Mouse (Mus musculus): Measurements from ENCODE around the gene Hspa1b.
A peak's percentile ranks its signal among the peaks of the same experiment; 100 is the strongest.
"Not testable (repeated sequence)": the region's sequence is repeated elsewhere in the genome, so short reads cannot be mapped to it uniquely, and the experiment has no call there.

The Hspa1b gene

DNA sequence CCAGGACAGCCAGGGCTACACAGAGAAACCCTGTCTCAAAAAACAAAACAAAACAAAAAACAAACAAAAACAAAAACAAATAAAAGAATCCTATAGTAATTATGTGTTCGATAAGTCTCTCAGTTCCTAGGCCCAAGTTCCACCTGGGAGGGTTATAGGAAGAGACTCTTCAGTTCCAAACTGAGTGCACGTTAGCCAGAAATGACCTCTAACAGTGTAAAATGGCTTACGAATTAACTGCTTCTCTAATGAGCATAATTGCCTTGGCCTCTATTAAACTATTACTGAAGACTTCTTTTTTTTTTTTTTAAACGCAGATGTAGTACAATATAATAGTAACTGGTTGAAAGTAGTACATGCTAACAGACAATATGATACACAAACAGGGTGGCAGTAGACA is 5.1 kb downstream of the Hspa1b start:
- DNase-seq, result no peak

DNA sequence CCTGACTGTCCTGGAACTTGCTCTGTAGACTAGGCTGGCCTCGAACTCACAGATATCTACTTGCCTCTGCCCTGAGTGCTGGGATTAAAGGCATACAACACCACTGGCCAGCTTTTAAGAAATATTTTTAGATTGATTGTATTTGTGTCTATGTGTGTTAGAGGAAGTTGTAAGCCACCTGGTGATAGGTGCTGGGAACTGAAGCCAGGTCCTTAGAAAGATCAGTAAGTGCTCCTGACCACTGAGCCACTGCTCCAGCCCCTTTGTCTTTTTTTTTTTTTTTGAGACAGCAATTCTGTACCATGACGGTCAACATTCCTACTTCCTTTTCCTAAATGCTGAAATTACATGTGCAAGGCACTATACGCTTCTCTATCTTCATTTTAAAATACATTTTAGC is 5.8 kb downstream of the Hspa1b start:
- DNase-seq, result no peak

DNA sequence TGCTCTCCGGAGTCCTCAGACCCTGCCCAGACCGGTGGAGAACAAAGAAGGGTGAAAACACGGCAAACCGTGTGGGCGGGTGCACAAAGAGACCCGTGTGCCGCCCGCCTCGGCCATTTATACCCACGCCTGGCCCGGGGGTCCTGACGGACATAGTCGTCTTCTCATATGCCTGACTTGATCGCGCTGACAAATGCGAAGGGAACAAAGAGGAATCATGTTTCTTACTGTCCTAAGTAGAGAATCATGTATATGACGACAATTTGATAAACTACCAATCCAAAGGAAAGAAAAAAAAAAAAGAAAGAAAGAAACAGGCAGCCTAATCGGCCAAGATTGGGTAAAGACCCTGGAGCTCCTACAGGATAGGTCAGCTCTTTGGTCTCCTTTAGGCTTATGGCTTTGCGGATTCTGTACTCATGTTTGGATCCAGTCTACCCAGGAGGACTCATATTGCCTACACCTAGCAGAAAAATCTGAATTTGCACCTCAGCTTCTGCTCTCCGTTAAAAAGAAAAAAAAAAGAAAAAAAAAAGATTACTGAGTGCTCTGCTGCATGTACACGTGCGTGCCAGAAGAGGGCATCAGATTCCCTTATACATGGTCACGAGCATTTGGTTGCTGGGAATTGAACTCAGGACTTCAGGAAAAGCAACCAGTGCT is 6.5 kb downstream of the Hspa1b start:
- peak; percentile 91 for DNase-seq

DNA sequence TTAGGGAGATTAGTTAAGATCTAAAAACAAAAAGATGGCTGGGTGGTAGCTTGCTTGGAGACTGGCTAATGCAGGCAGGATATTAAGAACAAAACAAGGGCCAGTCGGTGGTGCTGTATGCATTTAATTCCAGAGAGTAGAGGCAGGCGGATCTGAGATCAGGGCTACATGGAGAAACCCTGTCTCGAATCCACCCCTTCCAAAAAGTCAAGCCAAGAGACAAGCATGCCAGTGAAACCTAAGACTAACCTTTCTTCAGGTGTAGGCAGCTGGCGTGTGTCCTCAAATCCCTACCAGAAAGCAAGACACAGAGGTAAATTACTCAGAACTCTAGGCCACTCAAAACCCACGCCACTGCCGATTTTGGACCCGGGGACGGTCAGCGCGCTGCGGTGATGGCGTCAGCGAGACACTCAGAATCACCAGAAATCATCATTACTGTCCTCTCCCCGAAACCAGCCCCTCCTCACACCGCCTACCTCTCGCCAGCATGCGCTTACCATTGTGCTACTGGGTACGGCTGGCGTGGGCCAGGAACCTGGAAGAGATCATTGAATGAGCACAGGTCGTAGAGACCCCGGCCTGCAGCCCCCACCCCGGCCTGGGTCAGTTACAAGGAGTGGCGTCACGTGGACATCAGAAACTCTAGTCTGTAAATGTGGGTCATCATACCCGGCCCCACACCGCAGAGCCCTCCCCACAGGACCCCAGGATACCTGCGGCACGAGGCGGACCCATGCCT is 7.2 kb downstream of the Hspa1b start:
- DNase-seq, result no peak

DNA sequence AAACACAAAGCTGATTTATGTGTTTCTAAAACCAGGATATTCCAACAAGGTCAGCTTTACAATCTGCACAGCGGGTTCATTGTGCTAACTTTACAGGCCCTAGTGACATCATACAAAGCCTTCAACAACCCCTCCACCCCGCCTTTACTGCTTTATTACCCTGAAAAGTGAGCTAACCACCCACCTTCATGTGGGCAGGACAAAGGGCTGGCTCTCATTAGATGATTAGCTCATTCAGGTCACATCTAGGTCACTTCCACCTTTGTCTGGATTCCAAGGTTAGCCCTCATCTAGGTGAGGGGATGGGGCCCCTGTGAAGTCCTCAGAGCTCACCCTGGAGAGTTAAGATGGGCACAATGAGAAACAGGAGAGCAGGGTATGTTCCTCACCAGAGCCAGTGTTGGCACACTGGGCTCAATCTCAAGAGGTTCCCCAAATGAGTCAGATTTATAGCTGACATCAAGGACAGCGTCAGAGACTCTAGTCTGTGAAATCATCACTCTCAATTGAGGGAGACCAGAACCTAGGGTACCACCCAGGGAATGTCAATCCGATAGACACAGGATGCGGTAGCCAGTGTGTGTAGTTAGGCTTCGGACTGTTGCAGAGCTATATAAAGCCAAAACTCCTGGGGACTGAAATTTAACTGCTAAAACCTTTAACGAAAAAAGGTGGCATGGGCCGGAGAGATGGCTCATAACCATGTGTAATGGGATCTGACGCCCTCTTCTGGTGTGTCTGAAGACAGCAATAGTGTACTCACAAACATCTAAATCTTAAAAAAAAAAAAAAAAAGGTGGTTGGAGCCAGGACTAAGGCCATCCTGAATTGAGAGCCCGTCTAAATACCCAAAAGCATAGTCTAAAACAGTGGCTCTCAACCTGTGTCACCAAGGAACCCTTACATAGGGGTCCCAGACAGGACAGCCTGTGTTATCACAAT is 8.3 kb downstream of the Hspa1b start:
- DNase-seq, result no peak

DNA sequence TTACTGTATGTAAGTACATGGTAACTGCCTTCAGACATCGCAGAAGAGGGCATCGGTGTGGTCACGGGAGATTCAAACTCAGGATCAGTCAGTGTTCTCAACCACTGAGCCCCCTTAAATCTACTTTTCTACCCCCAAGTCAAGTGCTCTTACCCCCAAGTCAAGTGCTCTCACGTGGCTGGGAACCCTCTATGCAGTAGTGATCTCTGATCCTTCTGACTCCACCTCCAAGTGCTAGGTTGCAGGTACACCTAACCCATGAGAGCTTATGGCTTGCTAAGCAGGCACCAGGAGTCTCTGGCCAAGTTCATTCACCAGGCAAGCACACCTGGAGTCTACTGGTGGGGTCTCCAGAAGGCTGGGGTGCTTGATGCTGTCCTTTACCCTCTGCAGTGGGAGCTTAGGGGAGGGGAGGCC is 9.5 kb downstream of the Hspa1b start:
- no peak for DNase-seq

DNA sequence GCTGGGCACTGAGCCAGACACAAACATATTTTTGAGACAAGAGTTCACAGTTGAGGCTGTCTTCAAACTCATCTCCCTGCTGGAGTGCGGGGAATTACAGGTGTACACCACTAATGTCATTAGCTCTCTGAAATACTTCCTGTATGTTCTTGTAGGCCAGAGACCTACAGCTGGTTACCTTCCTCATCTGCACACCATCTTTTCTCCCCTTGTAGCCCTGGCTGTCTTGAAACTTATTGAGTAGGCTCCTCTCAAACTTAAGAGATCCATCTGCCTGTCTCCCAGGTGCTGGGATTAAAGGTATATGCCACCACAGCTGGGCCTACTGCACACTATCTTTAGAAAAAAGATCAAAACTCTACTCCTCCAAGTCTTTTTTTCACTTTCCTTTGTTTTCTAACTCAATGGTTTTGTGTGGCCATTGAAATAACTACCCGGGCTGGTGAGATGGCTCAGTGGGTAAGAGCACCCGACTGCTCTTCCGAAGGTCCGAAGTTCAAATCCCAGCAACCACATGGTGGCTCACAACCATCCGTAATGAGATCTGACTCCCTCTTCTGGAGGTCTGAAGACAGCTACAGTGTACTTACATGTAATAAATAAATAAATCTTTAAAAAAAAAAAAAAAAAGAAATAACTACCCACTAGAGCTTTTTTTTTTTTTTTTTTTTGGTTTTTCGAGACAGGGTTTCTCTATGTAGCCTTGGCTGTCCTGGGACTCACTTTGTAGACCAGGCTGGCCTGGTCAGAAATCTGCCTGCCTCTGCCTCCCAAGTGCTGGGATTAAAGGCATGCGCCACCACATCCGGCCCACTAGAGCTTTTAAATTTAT is 10.1 kb downstream of the Hspa1b start:
- DNase-seq, result not testable (repeated sequence)

DNA sequence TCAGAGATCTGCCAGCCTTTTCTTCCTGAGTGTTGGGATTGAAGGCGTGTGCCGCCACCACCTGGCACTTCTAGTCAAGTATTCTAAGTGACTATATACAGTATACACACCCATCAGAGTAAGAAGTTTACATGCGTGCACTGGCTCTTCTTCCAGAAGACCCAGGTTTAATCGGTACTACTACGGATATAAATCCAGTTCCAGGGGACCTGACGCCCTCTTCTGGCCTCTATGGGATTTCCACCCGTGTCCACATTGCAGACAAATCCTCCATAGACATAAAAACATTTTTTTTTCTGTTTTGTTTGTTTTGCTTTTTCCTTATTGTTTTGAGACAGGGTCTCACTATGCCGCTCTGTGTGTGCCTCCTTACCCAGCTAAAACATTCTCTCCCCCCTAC is 11.4 kb downstream of the Hspa1b start:
- DNase-seq, result no peak

DNA sequence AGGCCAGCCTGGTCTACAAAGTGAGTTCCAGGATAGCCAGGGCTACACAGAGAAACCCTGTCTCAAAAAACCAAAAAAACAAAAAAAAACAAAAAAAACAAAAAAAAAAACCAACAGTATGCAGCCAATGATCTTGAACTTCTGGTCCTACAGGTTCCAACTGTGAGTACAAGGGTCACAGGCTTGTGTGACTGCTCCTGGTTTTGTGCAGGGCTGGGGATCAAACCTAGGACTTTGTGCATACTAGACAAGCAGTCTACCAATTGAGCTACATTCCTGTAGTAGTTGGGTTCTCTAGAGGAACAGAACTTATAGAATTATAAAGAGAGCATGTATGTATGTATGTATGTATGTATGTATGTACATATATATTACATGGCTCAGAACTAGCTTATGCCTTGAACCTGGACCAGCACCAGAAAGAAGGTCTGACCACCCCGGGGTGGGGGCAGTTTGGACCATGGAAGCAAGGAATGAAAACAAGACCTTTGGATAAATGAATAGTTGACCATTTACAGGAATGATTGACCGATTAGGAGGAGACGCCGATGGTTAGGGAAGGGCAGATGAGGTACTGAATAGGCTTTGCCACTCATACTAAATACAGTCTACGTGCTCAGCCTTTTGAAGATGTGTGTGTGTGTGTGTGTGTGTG is 12.4 kb downstream of the Hspa1b start:
- DNase-seq, result no peak

DNA sequence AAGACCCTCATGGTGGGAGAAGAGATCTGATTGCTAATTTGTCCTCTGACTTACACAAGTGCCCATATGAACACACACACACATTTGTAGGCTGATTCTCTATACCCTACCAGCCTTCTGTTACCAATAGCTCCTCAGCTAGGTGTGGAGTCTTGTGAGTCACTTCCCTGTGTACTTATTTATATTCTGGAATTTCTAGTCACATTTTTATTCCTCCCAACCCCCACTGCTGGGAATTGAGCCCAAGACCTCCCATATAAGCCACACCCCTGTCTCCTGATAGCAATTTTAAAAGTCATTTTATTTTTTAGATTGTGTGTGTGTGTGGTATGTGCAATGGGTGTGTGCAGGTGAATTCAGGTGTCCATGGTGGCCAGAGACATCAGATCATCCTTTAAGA is 14.7 kb downstream of the Hspa1b start:
- DNase-seq, result no peak

DNA sequence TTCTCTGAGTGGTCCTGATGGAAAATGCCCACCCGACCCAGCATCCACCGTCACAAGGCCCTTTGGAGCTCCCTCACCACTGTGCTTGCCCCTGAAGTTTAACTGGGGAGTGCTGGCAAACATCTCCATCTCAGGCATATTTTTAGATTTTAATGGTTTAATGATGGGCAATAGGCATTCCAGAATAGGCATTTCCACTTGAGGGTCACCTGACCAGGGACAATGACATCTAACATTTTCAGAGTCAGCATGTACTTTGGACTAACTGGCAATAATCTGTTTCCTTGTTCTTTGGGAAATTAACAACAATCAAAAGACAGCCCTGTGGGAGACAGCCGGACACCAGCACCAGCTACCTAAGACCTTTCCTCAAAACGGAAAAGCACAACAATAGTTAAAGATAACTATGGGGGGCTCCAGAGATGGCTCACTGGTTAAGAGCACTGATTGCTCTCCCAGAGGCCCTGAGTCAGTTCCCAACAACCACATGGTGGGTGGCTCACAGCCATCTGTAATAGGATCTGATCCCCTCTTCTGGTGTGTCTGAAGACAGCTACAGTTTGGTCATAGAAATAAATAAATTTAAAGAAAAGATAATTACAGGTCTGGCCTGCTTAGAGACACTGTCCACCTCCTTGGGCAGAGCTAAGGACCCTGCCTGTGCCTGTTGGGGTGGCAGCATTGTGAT is 15.8 kb downstream of the Hspa1b start:
- no peak for DNase-seq

DNA sequence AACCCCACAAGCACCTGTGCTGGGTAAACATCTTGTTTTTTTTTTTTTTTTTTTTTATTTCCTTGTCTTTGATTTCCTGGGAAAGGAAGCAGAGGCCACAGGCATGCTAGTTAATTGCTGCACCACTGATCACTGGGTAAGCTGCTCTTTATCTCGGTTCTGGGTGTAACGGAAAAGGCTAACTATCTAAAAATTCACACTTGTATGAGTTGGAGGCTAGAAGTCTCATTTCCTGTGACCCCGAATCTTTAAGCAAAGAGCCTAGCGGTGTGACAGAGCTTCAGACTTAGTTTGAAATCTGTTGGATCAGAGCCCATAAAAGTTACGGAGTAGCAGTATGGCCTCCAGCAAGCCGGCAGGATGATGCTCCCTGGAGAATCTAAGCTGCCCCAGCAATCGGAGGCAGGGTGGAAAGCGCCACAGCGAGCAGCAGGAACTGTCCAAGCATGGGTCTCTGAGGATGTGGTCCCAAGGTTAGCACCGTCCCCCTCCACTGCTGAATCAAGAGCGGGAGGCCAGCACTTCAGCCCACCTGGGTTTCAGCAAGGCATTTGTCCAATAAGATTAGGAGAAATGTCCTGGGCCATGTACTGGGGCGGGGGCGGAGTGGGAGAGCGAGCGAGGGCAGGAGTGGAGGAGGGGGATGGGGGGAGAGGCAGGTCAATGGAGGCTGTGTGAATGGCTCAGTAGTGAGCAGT is 17.5 kb downstream of the Hspa1b start:
- DNase-seq, result no peak

DNA sequence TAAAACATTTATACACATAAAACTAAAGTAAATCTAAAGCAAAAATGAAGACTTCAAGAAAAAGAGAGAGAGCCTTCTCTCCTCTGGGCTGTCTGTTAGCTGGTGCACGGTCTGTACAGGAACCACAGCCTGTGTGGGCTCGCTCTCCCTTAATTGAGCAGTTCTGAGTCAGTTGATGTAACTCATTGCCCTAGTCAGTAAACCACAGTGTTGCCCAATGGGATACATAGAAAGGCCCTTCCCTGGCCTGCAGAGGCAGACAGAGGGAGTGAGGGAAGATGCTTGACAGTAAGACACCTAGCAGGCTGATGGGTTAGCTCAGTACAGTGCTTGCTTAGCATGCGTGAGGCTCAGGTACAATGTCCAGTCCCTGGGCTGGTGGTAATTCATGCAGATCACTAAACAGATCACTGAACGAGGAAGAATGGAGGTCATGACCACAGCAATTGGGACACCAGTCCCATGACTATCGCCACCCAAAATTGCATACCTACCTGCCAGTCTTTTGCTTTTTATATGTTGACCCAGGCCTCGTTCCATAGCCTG is 21.0 kb downstream of the Hspa1b start:
- DNase-seq, result no peak

DNA sequence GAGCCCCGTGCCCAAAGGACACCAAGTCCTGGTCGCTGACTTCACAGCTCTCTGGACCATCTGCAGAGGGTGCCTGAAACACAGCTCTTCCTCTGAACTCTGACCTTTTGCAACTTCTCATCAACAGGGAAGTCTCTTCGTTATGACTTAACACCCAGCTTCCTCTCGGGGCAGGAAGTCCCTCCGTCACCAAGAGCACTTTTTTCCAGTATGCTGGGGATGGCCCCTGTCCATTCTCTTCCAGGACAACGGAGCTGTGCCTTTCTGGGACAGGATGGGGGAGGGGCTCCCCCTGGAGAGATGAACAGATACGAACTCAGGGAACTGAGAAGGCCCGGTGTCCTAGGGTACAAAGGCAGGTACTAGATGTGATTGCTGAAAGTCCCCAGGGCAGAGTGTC is 24.2 kb downstream of the Hspa1b start:
- DNase-seq, result no peak

DNA sequence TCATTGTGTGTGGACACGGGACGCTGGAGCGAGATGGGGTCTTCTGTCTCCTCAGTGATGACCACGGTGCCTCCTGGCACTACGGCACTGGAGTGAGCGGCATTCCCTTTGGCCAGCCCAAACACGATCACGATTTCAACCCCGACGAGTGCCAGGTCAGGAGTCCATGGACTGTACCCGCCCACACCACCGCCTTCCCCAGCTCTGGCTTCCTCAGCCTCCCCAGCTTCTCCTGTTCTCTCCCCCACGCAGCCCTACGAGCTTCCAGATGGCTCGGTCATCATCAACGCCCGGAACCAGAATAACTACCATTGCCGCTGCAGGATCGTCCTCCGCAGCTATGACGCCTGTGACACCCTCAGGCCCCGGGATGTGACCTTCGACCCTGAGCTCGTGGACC is 25.0 kb downstream of the Hspa1b start:
- DNase-seq, result no peak

DNA sequence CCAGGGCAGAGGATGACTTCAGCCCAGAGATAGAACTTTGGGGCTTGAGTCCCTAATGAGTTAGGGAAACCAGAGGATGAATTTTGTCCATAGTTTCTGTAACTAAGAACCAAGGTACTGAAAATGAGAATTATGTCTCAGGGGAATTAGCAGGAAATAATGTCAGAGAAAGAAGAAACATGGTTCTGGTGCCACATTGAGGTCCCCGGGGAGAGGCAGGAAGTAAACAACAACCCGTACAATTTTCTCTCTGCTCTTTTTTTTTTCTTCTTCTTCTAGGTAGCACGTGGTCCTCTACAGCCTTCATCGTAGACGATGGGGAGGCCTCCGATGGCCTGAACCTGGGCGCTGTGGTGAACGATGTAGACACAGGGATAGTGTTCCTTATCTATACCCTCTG is 26.8 kb downstream of the Hspa1b start:
- no peak for DNase-seq

DNA sequence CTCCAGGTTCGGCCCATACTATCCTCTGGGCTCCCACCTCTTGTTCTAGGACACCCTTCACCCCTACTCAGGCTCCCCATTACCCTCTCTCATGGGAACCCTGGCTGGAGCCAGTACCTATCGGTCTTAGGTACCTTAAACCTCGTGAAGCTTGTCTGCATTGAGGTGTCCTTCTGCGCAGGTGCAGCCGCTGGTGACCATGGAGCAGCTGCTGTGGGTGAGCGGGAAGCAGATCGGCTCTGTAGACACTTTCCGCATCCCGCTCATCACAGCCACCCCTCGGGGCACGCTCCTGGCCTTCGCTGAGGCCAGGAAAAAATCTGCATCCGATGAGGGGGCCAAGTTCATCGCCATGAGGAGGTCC is 27.3 kb downstream of the Hspa1b start:
- peak; percentile 32 for DNase-seq

DNA sequence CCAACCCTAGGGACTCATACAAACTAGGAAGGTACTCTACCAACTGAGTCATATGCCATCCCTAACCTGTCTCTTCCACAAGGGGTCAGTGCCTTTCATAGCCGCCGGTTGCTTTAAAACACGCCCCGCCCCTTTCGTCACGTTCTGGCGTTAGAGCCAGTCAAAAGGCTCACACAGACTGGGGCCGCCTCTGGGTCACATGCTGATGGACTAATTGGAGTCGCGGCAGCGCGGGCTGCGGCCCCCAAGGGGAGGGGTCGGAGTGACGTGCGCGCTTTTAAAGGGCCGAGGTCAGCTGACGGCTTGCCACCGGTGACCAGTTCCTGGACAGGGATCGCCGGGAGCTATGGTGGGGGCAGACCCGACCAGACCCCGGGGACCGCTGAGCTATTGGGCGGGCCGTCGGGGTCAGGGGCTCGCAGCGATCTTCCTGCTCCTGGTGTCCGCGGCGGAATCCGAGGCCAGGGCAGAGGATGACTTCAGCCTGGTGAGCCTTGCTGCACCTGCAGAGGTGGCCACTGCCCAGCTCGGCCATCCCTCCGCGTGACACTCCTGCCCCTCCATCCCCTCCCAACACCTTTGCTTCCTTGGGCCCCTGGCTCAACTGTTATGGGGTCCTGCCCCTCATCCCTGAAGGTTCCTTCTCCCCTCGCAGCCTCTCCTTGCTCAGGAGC is 27.8 kb downstream of the Hspa1b start, which contains the start of gene Neu1:
Gene Neu1 (plus strand): TSS at position 193 of the 674 bp plus-strand sequence.
- peak; percentile 96 for DNase-seq

DNA sequence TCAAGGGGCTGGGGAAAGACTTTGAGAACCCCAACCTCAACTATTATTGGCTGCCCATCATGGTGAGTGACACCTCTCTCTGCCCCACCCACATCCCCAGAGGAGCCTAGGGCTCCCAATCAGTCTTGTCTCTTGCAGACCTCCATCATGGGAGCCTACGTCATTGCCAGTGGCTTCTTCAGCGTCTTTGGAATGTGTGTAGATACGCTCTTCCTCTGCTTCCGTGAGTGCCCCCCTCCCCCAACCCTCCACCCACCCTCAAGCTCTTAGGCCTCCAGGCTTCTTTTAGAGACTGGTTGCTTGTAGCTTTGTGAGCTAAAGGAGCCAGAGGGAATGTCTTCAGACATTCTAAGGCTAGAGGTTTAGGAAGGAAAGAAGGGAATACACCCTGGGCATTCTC is 30.2 kb downstream of the Hspa1b start:
- DNase-seq, result no peak

All from right cerebral cortex, postnatal 4 days (tissue).